Comparison of ENCODE assay signal across 12 mouse cellular contexts in genomic region chr4:130078816-130079485, GRCm38 (mm10). TPM values are rescaled to one million over a fixed set of nuclear protein-coding genes. Genes with fewer than 3 reads are reported as not detected.
DNase-seq lines count a peak whose midpoint lies in the region; ATAC-seq and TF ChIP-seq lines count a peak whose summit lies in the region.
"Had no signal": no experiment of that assay in that cellular context is flagged by ENCODE, and none has a peak within 500 bp of the region (broad histone marks: within the 10 kb centered on the region; RNA-seq: fewer than 3 reads in every experiment).

No protein-coding gene starts in this region.

- no peak overlapping the region for H3K9ac ChIP-seq in intestine, embryonic 16.5 days (ENCODE audit: low read depth, low read length)
- no peak overlapping the region for H3K9ac ChIP-seq in intestine, postnatal 0 days (ENCODE audit: low read depth, low read length)
- no peak overlapping the region for H3K9ac ChIP-seq in hindbrain, embryonic 15.5 days
- no peak overlapping the region for H3K9ac ChIP-seq in stomach, postnatal 0 days (ENCODE audit: low read length)
- H3K9ac ChIP-seq: heart, embryonic 13.5 days; liver, embryonic 15.5 days had no signal

- 62% methylated on average over 17 of the region's 17 CpGs for WGBS in intestine, embryonic 16.5 days
- 66% methylated on average over 17 of the region's 17 CpGs for WGBS in intestine, postnatal 0 days
- WGBS in hindbrain, embryonic 15.5 days: 53% methylated on average over 17 of the region's 17 CpGs
- WGBS in stomach, postnatal 0 days: 56% methylated on average over 17 of the region's 17 CpGs

- H3K4me3 ChIP-seq in intestine, embryonic 16.5 days (ENCODE audit: low read length): no peak overlapping the region
- H3K4me3 ChIP-seq in intestine, postnatal 0 days (ENCODE audit: low read depth, low read length): no peak overlapping the region
- no peak overlapping the region for H3K4me3 ChIP-seq in hindbrain, embryonic 15.5 days
- H3K4me3 ChIP-seq in stomach, postnatal 0 days (ENCODE audit: low read depth, low read length): no peak overlapping the region
- H3K4me3 ChIP-seq: heart, embryonic 13.5 days; liver, embryonic 15.5 days; megakaryocyte, embryonic 14.5 days had no signal

- H3K27me3 ChIP-seq in intestine, embryonic 16.5 days (replicated peaks; ENCODE audit: control insufficient read depth, insufficient read depth, low read length): no peaks in the 10 kb centered on the region; the same call in 1 of the 2 replicates
- no peaks in the 10 kb centered on the region for H3K27me3 ChIP-seq in intestine, postnatal 0 days (replicated peaks; ENCODE audit: control insufficient read depth, insufficient read depth, low read length)
- H3K27me3 ChIP-seq in hindbrain, embryonic 15.5 days: peaks cover 3% of the 10 kb centered on the region; the same call in 1 of the 2 replicates
- no peaks in the 10 kb centered on the region for H3K27me3 ChIP-seq in stomach, postnatal 0 days (ENCODE audit: control insufficient read depth, insufficient read depth, low read length)

- no peak overlapping the region for H3K27ac ChIP-seq in intestine, embryonic 16.5 days (ENCODE audit: low read length)
- no peak overlapping the region for H3K27ac ChIP-seq in intestine, postnatal 0 days (ENCODE audit: low read depth, low read length)
- H3K27ac ChIP-seq in hindbrain, embryonic 15.5 days (replicated peaks): no peak overlapping the region; the same call in 1 of the 2 replicates
- no peak overlapping the region for H3K27ac ChIP-seq in stomach, postnatal 0 days (replicated peaks)
- H3K27ac ChIP-seq: heart, embryonic 13.5 days; liver, embryonic 15.5 days had no signal

- DNase-seq in MN1 (ENCODE audit: low spot score): peak; percentile 12
- peak; percentile 95 for DNase-seq in cerebellum, adult 9-10 months
- no peak for DNase-seq in kidney, adult 9 months
- no peak for DNase-seq in kidney, postnatal 10 days
- no peak for DNase-seq in stomach, postnatal 0 days (ENCODE audit: low spot score)
- DNase-seq: kidney, postnatal 36 days had no signal

- H3K36me3 ChIP-seq in intestine, embryonic 16.5 days (ENCODE audit: control insufficient read depth, insufficient read depth, low read length): no peaks in the 10 kb centered on the region
- H3K36me3 ChIP-seq in intestine, postnatal 0 days (ENCODE audit: control insufficient read depth, insufficient read depth): peaks cover 4% of the 10 kb centered on the region; the same call in 1 of the 2 replicates
- H3K36me3 ChIP-seq in hindbrain, embryonic 15.5 days: no peaks in the 10 kb centered on the region
- H3K36me3 ChIP-seq in stomach, postnatal 0 days (ENCODE audit: control insufficient read depth, insufficient read depth, low read length): no peaks in the 10 kb centered on the region
- H3K36me3 ChIP-seq: heart, embryonic 13.5 days; liver, embryonic 15.5 days had no signal

- no peak for TF ChIP-seq EP300 in stomach, postnatal 0 days (optimal IDR thresholded peaks at IDR 0.05)

- no peaks in the 10 kb centered on the region for H3K9me3 ChIP-seq in intestine, embryonic 16.5 days (ENCODE audit: control insufficient read depth, low read length)
- H3K9me3 ChIP-seq in intestine, postnatal 0 days (ENCODE audit: control insufficient read depth): no peaks in the 10 kb centered on the region
- H3K9me3 ChIP-seq in hindbrain, embryonic 15.5 days: no peaks in the 10 kb centered on the region
- no peaks in the 10 kb centered on the region for H3K9me3 ChIP-seq in stomach, postnatal 0 days (ENCODE audit: control insufficient read depth, low read length)
- H3K9me3 ChIP-seq: heart, embryonic 13.5 days; liver, embryonic 15.5 days; megakaryocyte, embryonic 14.5 days had no signal

- no peak for TF ChIP-seq CTCF in intestine, postnatal 0 days (IDR thresholded peaks at IDR 0.05; ENCODE audit: low read depth)
- no peak for TF ChIP-seq CTCF in stomach, postnatal 0 days (IDR thresholded peaks at IDR 0.05; ENCODE audit: low read depth)

- H3K4me1 ChIP-seq in intestine, embryonic 16.5 days (ENCODE audit: control insufficient read depth, insufficient read depth, low read length): no peaks in the 10 kb centered on the region
- H3K4me1 ChIP-seq in intestine, postnatal 0 days (replicated peaks; ENCODE audit: control insufficient read depth, insufficient read depth, low read length): no peaks in the 10 kb centered on the region
- peaks cover 69% of the 10 kb centered on the region for H3K4me1 ChIP-seq in hindbrain, embryonic 15.5 days (replicated peaks)
- no peaks in the 10 kb centered on the region for H3K4me1 ChIP-seq in stomach, postnatal 0 days (replicated peaks; ENCODE audit: control insufficient read depth, insufficient read depth)
- H3K4me1 ChIP-seq: liver, embryonic 15.5 days had no signal

- peak; percentile 14; the same call in 1 of the 2 replicates for ATAC-seq in intestine, embryonic 16.5 days
- ATAC-seq in intestine, postnatal 0 days: no peak; the same call in 1 of the 2 replicates
- peak; percentile 17; the same call in 1 of the 2 replicates for ATAC-seq in hindbrain, embryonic 15.5 days (ENCODE audit: low FRiP score, low read depth)
- ATAC-seq in stomach, postnatal 0 days (ENCODE audit: low FRiP score, low TSS enrichment): no peak

- no peak overlapping the region for H3K4me2 ChIP-seq in intestine, embryonic 16.5 days (ENCODE audit: low read depth, low read length)
- H3K4me2 ChIP-seq in intestine, postnatal 0 days (replicated peaks; ENCODE audit: low read depth): no peak overlapping the region
- no peak overlapping the region for H3K4me2 ChIP-seq in hindbrain, embryonic 15.5 days
- no peak overlapping the region for H3K4me2 ChIP-seq in stomach, postnatal 0 days (replicated peaks; ENCODE audit: low read depth)
- H3K4me2 ChIP-seq: heart, embryonic 13.5 days; liver, embryonic 15.5 days had no signal

RNA-seq across cellular contexts. Expression of gene Pef1, which starts 23.4 kb away (rescaled TPM):
- polyA plus RNA-seq in intestine, embryonic 16.5 days (2015; fragmentation: Nextera tagmentation; extraction: Ambion mirVana): 81.6 and 81.7 TPM in 2 replicates
- 72.7 and 73.4 TPM in 2 replicates for polyA plus RNA-seq in intestine, postnatal 0 days (2015; fragmentation: Nextera tagmentation; extraction: Ambion mirVana)
- 67.5 and 69.1 TPM in 2 replicates for polyA plus RNA-seq in hindbrain, embryonic 15.5 days (2015; fragmentation: Nextera tagmentation; extraction: Ambion mirVana)
- 63.7 and 64.7 TPM in 2 replicates for polyA plus RNA-seq in stomach, postnatal 0 days (2015; fragmentation: Nextera tagmentation; extraction: Ambion mirVana)

RNA-seq across cellular contexts. Expression of gene Col16a1, which starts 31.3 kb away (rescaled TPM):
- 36.3 and 45.1 TPM in 2 replicates for polyA plus RNA-seq in intestine, embryonic 16.5 days (2015; fragmentation: Nextera tagmentation; extraction: Ambion mirVana)
- 23.1 and 25.6 TPM in 2 replicates for polyA plus RNA-seq in intestine, postnatal 0 days (2015; fragmentation: Nextera tagmentation; extraction: Ambion mirVana)
- 13.4 and 13.9 TPM in 2 replicates for polyA plus RNA-seq in hindbrain, embryonic 15.5 days (2015; fragmentation: Nextera tagmentation; extraction: Ambion mirVana)
- polyA plus RNA-seq in stomach, postnatal 0 days (2015; fragmentation: Nextera tagmentation; extraction: Ambion mirVana): 47.7 and 51.6 TPM in 2 replicates

Comparison
In these comparisons a context has a peak if more than half of its experiments do, and no peak if none do; other contexts are left out.
1. ATAC-seq: peak in intestine, embryonic 16.5 days (single experiment) and hindbrain, embryonic 15.5 days (single experiment); none in intestine, postnatal 0 days (single experiment) and stomach, postnatal 0 days (single experiment).
2. DNase-seq: peak in MN1 (single experiment) and cerebellum, adult 9-10 months (single experiment); none in kidney, adult 9 months (single experiment), kidney, postnatal 10 days (single experiment) and stomach, postnatal 0 days (single experiment).